Mouse (Mus musculus) heart, adult 2 months (tissue): Measurements from ENCODE around the gene Exoc2.

Source experiments
- CTCF ChIP-seq: fragments of 200-600 bp; IDR thresholded peaks from 2 replicates; pipeline ENCODE4 v1.8.1; 2022; ENCODE audit warnings: antibody characterized with exemption, mild to moderate bottlenecking, moderate library complexity
- EP300 ChIP-seq: fragments of 200-500 bp; IDR thresholded peaks from 2 replicates; pipeline ENCODE4 v1.6.1; 2011; ENCODE audit warnings: low read depth, low read length, control low read depth; ENCODE audit not compliant: insufficient read depth

DNA sequence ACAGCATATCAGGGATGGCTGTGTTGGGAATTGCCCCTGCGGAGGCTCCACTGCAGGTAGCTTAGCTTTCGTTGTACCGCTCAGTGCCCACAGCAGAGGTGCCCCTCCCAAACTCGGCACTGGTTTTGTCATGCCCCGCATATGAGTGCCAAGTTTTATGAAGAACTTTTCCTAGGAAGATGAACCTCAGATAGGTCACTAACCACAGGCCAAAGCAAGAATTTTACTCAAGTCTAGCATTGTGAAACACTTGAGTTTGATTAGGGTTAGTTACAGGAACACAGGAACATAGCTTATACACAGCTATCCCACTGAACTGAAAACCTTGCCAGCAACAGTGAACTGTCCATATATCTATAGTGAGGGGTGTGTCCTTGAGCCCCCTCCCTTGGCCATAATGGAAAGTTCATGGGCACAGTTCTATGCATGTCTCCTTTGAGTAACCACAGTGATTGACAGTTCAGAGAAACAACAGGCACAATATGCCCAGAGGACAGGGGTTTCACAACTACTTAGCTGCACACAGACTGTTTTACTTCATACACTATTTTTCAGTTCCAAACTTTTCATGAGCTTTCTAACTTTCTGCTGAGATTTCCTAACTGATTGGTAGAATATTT is 171.4 kb downstream of the Exoc2 start:
- TF ChIP-seq CTCF (no peak), EP300 (no peak)
